Mouse (Mus musculus): ENCODE data around the gene Akap8.

Gene Akap8

GRCm38 (mm10) chr17:32320597-32321389, at the start of gene Akap8:
Gene Akap8 (minus strand): TSS chr17:32321238.
- peak; percentile 100 for DNase-seq (ENCODE audit: low read depth, low spot score)

GRCm38 (mm10) chr17:32368991-32369578, 48.0 kb upstream of the Akap8 start:
- DNase-seq (ENCODE audit: low read depth, low spot score) = no peak

- no peak for DNase-seq (ENCODE audit: low read depth, low spot score)
These were observed 46.7 kb upstream of the Akap8 start for GRCm38 (mm10) chr17:32367706-32368105.

GRCm38 (mm10) chr17:32365296-32365695, 44.3 kb upstream of the Akap8 start:
- no peak for DNase-seq (ENCODE audit: low read depth, low spot score)

- peak; percentile 17 for DNase-seq (ENCODE audit: low read depth, low spot score)
These were observed 43.8 kb upstream of the Akap8 start for GRCm38 (mm10) chr17:32364850-32365249.

- DNase-seq (ENCODE audit: low read depth, low spot score) = peak; percentile 96
These were observed 43.3 kb upstream of the Akap8 start for GRCm38 (mm10) chr17:32364331-32364730.

GRCm38 (mm10) chr17:32363821-32364301, 42.8 kb upstream of the Akap8 start:
- DNase-seq (ENCODE audit: low read depth, low spot score) = peak; percentile 46

GRCm38 (mm10) chr17:32362686-32363085, 41.6 kb upstream of the Akap8 start:
- no peak for DNase-seq (ENCODE audit: low read depth, low spot score)

- no peak for DNase-seq (ENCODE audit: low read depth, low spot score)
These were observed 38.9 kb upstream of the Akap8 start for GRCm38 (mm10) chr17:32359928-32360327.

- DNase-seq (ENCODE audit: low read depth, low spot score) = no peak
These were observed 37.9 kb upstream of the Akap8 start for GRCm38 (mm10) chr17:32358943-32359340.

GRCm38 (mm10) chr17:32358192-32358942, 37.3 kb upstream of the Akap8 start:
- no peak for DNase-seq (ENCODE audit: low read depth, low spot score)

GRCm38 (mm10) chr17:32356766-32357760, 36.0 kb upstream of the Akap8 start:
- DNase-seq (ENCODE audit: low read depth, low spot score) = peak; percentile 47

- no peak for DNase-seq (ENCODE audit: low read depth, low spot score)
These were observed 35.2 kb upstream of the Akap8 start for GRCm38 (mm10) chr17:32356281-32356680.

- DNase-seq (ENCODE audit: low read depth, low spot score) = no peak
These were observed 34.0 kb upstream of the Akap8 start for GRCm38 (mm10) chr17:32355031-32355430.

- no peak for DNase-seq (ENCODE audit: low read depth, low spot score)
These were observed 33.2 kb upstream of the Akap8 start for GRCm38 (mm10) chr17:32354211-32354610.

- no peak for DNase-seq (ENCODE audit: low read depth, low spot score)
These were observed 32.7 kb upstream of the Akap8 start for GRCm38 (mm10) chr17:32353696-32354095.

- DNase-seq (ENCODE audit: low read depth, low spot score) = no peak
These were observed 30.7 kb upstream of the Akap8 start for GRCm38 (mm10) chr17:32351726-32352125.

- DNase-seq (ENCODE audit: low read depth, low spot score) = no peak
These were observed 30.2 kb upstream of the Akap8 start for GRCm38 (mm10) chr17:32351269-32351668.

GRCm38 (mm10) chr17:32350382-32350983, 29.4 kb upstream of the Akap8 start, which contains the start of gene Akap8l:
Gene Akap8l (minus strand): TSS chr17:32350607.
- DNase-seq (ENCODE audit: low read depth, low spot score) = peak; percentile 99

- DNase-seq (ENCODE audit: low read depth, low spot score) = no peak
These were observed 28.9 kb upstream of the Akap8 start for GRCm38 (mm10) chr17:32349851-32350381.
